Mouse (Mus musculus) lung, adult 2 months (tissue): ENCODE data around the gene Olfr691. TPM values are rescaled to one million over a fixed set of nuclear protein-coding genes. Genes with fewer than 3 reads are reported as not detected.
"Not testable (repeated sequence)": the region's sequence is repeated elsewhere in the genome, so short reads cannot be mapped to it uniquely, and the experiment has no call there.

ENCODE experiments used
- DNase-seq: peaks from one replicate; pipeline ENCODE4 v3.0.0; 2022
- H3K4me1 ChIP-seq: fragments of 200-500 bp; 2 replicates; pipeline ENCODE4 v1.6.1; 2011; ENCODE audit warnings: low read length; ENCODE audit not compliant: control insufficient read depth, insufficient read depth
- H3K4me3 ChIP-seq: fragments of 200-500 bp; replicated peaks from 2 replicates; pipeline ENCODE3; 2011; ENCODE audit warnings: low read depth, mild to moderate bottlenecking, control low read depth, low read length; ENCODE audit errors: extremely low read depth
- CTCF ChIP-seq: fragments of 200-500 bp; IDR thresholded peaks from 2 replicates; pipeline ENCODE4 v1.5.1; 2011; ENCODE audit warnings: mild to moderate bottlenecking, low read length, control low read depth; ENCODE audit not compliant: insufficient read depth
- POLR2A ChIP-seq: fragments of 200-500 bp; IDR thresholded peaks from 2 replicates; pipeline ENCODE4 v1.6.1; 2011; ENCODE audit warnings: low read depth, mild to moderate bottlenecking, control low read depth, low read length, borderline replicate concordance; ENCODE audit errors: extremely low read depth
- WGBS: fragments of 180-500 bp; shearing (Covaris S2); methylation state at CpG from one replicate; pipeline ENCODE4 v1.1.7; 2018; 5-methylcytosine and 5-hydroxymethylcytosine counted together
- polyA plus RNA-seq: library from polyadenylated mRNA; depleted of rRNA; stranded (reverse); fragments of >200 nt; gene quantifications from 2 replicates; pipeline ENCODE4 v1.2.3, GENCODE M21; 2012; rRNA removed

The Olfr691 gene
- polyA plus RNA-seq, 1 experiment = not detected

DNA sequence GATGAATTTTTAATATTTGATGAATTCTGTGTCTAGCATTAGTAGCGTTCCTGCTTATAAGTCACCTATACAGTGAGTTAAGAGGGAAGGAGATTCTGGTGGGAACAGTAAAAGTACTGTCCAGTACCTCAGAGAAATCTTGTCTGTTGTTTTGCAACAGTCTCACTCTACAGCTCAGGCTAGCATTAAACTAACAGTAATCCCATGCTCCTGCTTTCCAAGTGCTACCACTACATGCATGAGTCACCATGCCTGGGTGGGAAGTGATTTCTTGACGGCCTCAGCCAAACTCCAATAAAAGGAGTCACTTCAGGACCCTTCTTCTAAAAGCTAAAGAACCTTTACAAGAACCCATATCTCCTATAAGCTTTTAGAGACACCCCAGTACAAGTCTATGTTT lies 19.6 kb upstream of the Olfr691 start:
- Histone ChIP-seq H3K4me1 (no peaks in the 10 kb centered on the region), H3K4me3 (no peak overlapping the region)
- no peak for TF ChIP-seq POLR2A
- 76% methylated on average over 2 of the region's 2 CpGs for WGBS
- no peak for DNase-seq

DNA sequence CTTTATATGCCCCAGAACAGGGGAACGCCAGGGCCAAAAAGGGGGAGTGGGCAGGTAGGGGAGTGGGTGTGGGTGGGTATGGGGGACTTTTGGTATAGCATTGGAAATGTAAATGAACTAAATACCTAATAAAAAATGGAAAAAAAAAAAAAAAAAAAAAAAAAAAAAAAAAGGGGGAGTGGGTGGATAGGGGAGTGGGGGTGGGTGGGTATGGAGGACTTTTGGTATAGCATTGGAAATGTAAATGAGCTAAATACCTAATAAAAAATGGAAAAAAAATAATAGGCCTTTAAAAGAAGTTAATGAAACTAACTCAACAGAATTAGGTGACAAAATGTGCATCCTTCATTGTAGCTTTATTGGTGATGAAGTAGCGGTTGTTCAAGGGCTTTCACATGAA lies 14.4 kb upstream of the Olfr691 start:
- not testable (repeated sequence) for H3K4me3 ChIP-seq, DNase-seq, H3K4me1 ChIP-seq
- WGBS = 87% methylated on average over 1 of the region's 2 CpGs

DNA sequence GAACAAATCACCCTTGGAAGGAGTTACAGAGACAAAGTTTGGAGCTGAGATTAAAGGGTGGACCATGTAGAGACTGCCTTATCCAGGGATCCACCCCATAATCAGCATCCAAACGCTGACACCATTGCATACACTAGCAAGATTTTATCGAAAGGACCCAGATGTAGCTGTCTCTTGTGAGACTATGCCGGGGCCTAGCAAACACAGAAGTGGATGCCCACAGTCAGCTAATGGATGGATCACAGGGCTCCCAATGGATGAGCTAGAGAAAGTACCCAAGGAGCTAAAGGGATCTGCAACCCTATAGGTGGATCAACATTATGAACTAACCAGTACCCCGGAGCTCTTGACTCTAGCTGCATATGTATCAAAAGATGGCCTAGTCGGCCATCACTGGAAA lies 14.0 kb upstream of the Olfr691 start:
- not testable (repeated sequence) for H3K4me1 ChIP-seq, DNase-seq, H3K4me3 ChIP-seq
- no CpG with 5 or more reads among the region's 5 CpGs for WGBS

- DNase-seq = no peak
These were observed 682 bp upstream of the Olfr691 start for GRCm38 (mm10) chr7:105342752-105343151.

DNA sequence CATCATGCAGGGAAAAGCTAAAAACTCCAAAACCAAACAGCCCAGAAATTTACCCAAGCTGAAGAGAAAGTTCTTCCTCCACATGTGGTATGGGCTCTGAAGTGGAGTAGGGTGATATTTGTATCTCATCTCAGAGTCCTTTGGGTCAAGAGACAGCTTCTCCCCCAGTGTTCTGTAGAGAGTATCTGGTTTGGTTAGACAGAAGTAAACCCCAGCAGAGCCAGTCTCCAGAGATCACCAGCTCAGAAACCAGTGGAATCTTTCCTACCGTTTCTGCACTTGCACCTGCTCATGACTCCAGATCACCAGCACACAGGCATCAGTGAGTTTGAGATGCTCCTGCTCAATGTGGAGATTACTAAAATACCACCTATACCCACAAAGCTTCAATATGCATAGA lies 8.1 kb downstream of the Olfr691 start, which contains the start of gene Olfr690:
TSS of gene Olfr690 (minus strand) at position 101 of the 400 bp plus-strand sequence.
- WGBS = 78% methylated on average over 1 of the region's 1 CpGs

More at GRCm38 (mm10) chr7:105342752-105343151, 682 bp upstream of the Olfr691 start:
- WGBS = 65% methylated on average over 2 of the region's 2 CpGs
- TF ChIP-seq CTCF (no peak), POLR2A (no peak)
- H3K4me3 ChIP-seq = no peak overlapping the region
- H3K4me1 ChIP-seq = no peaks in the 10 kb centered on the region

DNA sequence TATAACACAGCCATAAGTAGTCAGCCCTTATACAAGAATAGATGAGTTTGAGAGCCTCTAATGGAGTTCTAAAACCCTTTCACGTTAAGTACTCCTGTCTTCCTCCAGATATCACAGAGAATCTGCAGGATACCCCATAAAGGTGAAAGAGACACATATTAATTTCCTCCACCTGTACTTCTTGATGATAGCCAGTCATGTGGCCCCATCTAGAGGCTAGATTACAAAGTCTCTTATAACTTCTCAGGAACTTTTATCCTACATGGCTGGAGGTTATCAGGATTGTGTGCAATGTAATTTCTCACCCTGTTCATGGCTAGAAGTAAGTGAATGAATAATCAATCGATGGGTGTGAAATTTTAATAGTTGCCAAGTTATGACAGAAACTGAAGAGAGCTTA lies 16.8 kb downstream of the Olfr691 start:
- H3K4me1 ChIP-seq = no peaks in the 10 kb centered on the region
- 64% methylated on average over 2 of the region's 2 CpGs for WGBS
- no peak for DNase-seq
- TF ChIP-seq POLR2A = no peak
- H3K4me3 ChIP-seq = no peak overlapping the region

More for the DNA sequence above, 8.1 kb downstream of the Olfr691 start, which contains the start of gene Olfr690:
- H3K4me3 ChIP-seq = no peak within 1 kb of the TSS
- TF ChIP-seq POLR2A (no peak), CTCF (no peak)
- no peak for DNase-seq
- H3K4me1 ChIP-seq = no peaks in the 10 kb centered on the region

DNA sequence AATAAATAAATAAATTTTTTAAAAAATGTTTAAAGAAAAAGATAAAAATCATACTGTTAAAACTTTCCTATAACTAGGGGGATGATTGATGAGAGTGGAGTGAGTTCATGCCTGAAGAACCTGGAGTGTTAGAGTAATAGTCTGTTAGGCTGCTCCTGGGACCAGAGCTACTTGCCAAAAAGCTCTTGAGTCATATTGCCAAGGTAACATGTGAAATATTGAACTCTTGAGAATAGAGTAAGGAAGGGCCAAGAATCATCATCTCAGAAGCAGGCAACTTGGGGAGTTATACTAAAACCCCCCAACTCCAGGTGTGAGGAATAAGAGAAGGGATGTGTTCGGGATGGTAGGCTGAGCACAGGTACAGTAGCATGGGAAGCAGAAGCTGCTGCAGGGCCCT lies 31.2 kb downstream of the Olfr691 start, which contains the start of gene Olfr689:
TSS of gene Olfr689 (plus strand) at position 301 of the 400 bp plus-strand sequence.
- TF ChIP-seq CTCF (no peak), POLR2A (no peak)
- DNase-seq = no peak
- no peak within 1 kb of the TSS for H3K4me3 ChIP-seq
- 67% methylated on average over 1 of the region's 1 CpGs for WGBS
- H3K4me1 ChIP-seq = no peaks in the 10 kb centered on the region

DNA sequence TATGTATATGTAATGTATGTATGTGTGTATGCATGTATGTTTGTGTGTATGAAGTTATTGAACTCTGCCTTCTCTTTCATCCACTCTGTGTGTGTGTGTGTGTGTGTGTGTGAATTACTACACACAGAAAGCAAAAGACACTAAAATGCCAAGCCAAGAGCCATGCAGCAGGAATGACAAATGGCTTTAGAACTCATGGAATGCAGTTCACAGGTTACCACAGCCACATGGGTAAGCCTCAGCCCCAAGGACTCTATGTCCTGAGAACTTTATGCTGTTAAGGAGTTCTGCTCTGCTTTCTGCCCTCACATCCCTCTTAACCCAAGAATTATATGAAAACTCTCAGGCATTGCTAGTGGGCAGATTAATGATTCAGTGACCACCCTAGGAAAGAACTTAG lies 52.0 kb downstream of the Olfr691 start:
- Histone ChIP-seq H3K4me1 (no peaks in the 10 kb centered on the region), H3K4me3 (no peak overlapping the region)
- DNase-seq = no peak
- TF ChIP-seq POLR2A (no peak), CTCF (no peak)

- TF ChIP-seq POLR2A (no peak), CTCF (no peak)
- no peak for DNase-seq
- Histone ChIP-seq H3K4me3 (no peak within 1 kb of the TSS), H3K4me1 (no peaks in the 10 kb centered on the region)
- 75% methylated on average over 6 of the region's 6 CpGs for WGBS
These were observed 54.3 kb downstream of the Olfr691 start, which contains the start of gene Olfr688 for GRCm38 (mm10) chr7:105287795-105288194. TSS of gene Olfr688 (plus strand) at chr7:105288095.

Other genes starting within 250 kb of the Olfr691 start
- not detected in 2 replicates for gene Olfr680-ps1, start 249.5 kb downstream of the Olfr691 start, polyA plus RNA-seq
- not detected in 2 replicates for gene Olfr681, start 225.4 kb downstream of the Olfr691 start, polyA plus RNA-seq
- gene Olfr683, start 195.3 kb downstream of the Olfr691 start, polyA plus RNA-seq = not detected in 2 replicates
- gene Olfr684, start 178.6 kb downstream of the Olfr691 start, polyA plus RNA-seq = not detected in 2 replicates
- gene Olfr685, start 156.3 kb downstream of the Olfr691 start, polyA plus RNA-seq = not detected in 2 replicates
- not detected in 2 replicates for gene Olfr686, start 134.8 kb downstream of the Olfr691 start, polyA plus RNA-seq
- gene Olfr688, start 54.2 kb downstream of the Olfr691 start, polyA plus RNA-seq = not detected in 2 replicates
- gene Olfr689, start 31.1 kb downstream of the Olfr691 start, polyA plus RNA-seq = not detected in 2 replicates
- not detected in 2 replicates for gene Olfr690, start 8.2 kb downstream of the Olfr691 start, polyA plus RNA-seq
- gene Olfr692, start 26.0 kb upstream of the Olfr691 start, polyA plus RNA-seq = not detected in 2 replicates
- gene Gm5901, start 32.8 kb upstream of the Olfr691 start, polyA plus RNA-seq = not detected in 2 replicates
- gene Fam160a2, start 57.8 kb upstream of the Olfr691 start, polyA plus RNA-seq = 46.7 and 57.9 TPM in 2 replicates
- gene Cnga4, start 62.3 kb upstream of the Olfr691 start, polyA plus RNA-seq = 0.12 and 0.14 TPM in 2 replicates
- not detected in 2 replicates for gene Cckbr, start 83.5 kb upstream of the Olfr691 start, polyA plus RNA-seq
- gene Cavin3, start 140.0 kb upstream of the Olfr691 start, polyA plus RNA-seq = 52.5 and 76.9 TPM in 2 replicates
- 80.7 and 90.0 TPM in 2 replicates for gene Smpd1, start 212.1 kb upstream of the Olfr691 start, polyA plus RNA-seq
- gene Apbb1, start 239.4 kb upstream of the Olfr691 start, polyA plus RNA-seq = 185 and 193 TPM in 2 replicates